Mouse (Mus musculus): ENCODE results near the gene Rrm2. TPM values are rescaled to one million over a fixed set of nuclear protein-coding genes. Genes with fewer than 3 reads are reported as not detected.
A peak's percentile ranks its signal among the peaks of the same experiment; 100 is the strongest.

Rrm2 gene
- polyA plus RNA-seq, 2 experiments = 60.6 to 128 TPM

GRCm38 (mm10) chr12:24762253-24762652, 54.2 kb downstream of the Rrm2 start:
- no peaks in the 10 kb centered on the region for H3K27me3 ChIP-seq (ENCODE audit: control insufficient read depth, insufficient read depth, low read length)
- H3K4me2 ChIP-seq (replicated peaks; ENCODE audit: low read depth, low read length, severe bottlenecking) = peak overlapping the region; percentile 22
- DNase-seq (ENCODE audit: low spot score) (peak; percentile 17), ATAC-seq (ENCODE audit: low FRiP score, low read depth) (no peak)
- no peak overlapping the region for H3K27ac ChIP-seq (replicated peaks; ENCODE audit: low read depth, low read length)
- no peak overlapping the region for H3K4me3 ChIP-seq (replicated peaks; ENCODE audit: low read length)
- H3K36me3 ChIP-seq (ENCODE audit: control insufficient read depth, insufficient read depth, low read length) = no peaks in the 10 kb centered on the region
- no peak overlapping the region for H3K9ac ChIP-seq (ENCODE audit: low read depth, low read length, severe bottlenecking)
- WGBS = 4% methylated on average over 3 of the region's 3 CpGs
- no peaks in the 10 kb centered on the region for H3K9me3 ChIP-seq (ENCODE audit: control insufficient read depth, low read length)
- no peak for TF ChIP-seq POLR2A (IDR thresholded peaks at IDR 0.05; ENCODE audit: borderline replicate concordance, extremely low read depth, insufficient read depth, insufficient read length)
- peaks cover 13% of the 10 kb centered on the region for H3K4me1 ChIP-seq (ENCODE audit: control insufficient read depth, insufficient read depth, low read length)

Other genes with a start within 250 kb of the Rrm2 start
- gene Taf1b, start 209.9 kb upstream of the Rrm2 start, polyA plus RNA-seq (2012; rRNA removed) = 13.1 and 19.5 TPM in 2 replicates
- 28.0 and 30.6 TPM in 2 replicates for gene Taf1b, start 209.9 kb upstream of the Rrm2 start, polyA plus RNA-seq (2014; fragmentation: Nextera tagmentation; extraction: Ambion mirVana)
- gene Grhl1, start 136.0 kb upstream of the Rrm2 start, polyA plus RNA-seq (2012; rRNA removed) = 7.6 and 10.6 TPM in 2 replicates
- 18.5 and 22.7 TPM in 2 replicates for gene Grhl1, start 136.0 kb upstream of the Rrm2 start, polyA plus RNA-seq (2014; fragmentation: Nextera tagmentation; extraction: Ambion mirVana)
- gene Klf11, start 57.0 kb upstream of the Rrm2 start, polyA plus RNA-seq (2012; rRNA removed) = 12.1 and 15.6 TPM in 2 replicates
- 13.3 and 16.4 TPM in 2 replicates for gene Klf11, start 57.0 kb upstream of the Rrm2 start, polyA plus RNA-seq (2014; fragmentation: Nextera tagmentation; extraction: Ambion mirVana)
- 11.3 and 13.6 TPM in 2 replicates for gene Cys1, start 26.4 kb upstream of the Rrm2 start, polyA plus RNA-seq (2012; rRNA removed)
- gene Cys1, start 26.4 kb upstream of the Rrm2 start, polyA plus RNA-seq (2014; fragmentation: Nextera tagmentation; extraction: Ambion mirVana) = 8.9 and 11.2 TPM in 2 replicates
- gene Mboat2, start 122.6 kb downstream of the Rrm2 start, polyA plus RNA-seq (2012; rRNA removed) = 24.7 and 25.2 TPM in 2 replicates
- gene Mboat2, start 122.6 kb downstream of the Rrm2 start, polyA plus RNA-seq (2014; fragmentation: Nextera tagmentation; extraction: Ambion mirVana) = 66.4 and 70.5 TPM in 2 replicates